Mouse (Mus musculus) C2C12 (cell line): ENCODE results near the gene Ehd1. TPM values are rescaled to one million over a fixed set of nuclear protein-coding genes. Genes with fewer than 3 reads are reported as not detected.
A peak's percentile ranks its signal among the peaks of the same experiment; 100 is the strongest.

Source experiments
- H3K27me3 ChIP-seq: one replicate; pipeline ENCODE4 v1.6.1; 2011; ENCODE audit not compliant: control insufficient read depth, insufficient read depth, insufficient read length
- H3K36me3 ChIP-seq: one replicate; pipeline ENCODE4 v1.6.1; 2011; ENCODE audit not compliant: control insufficient read depth, insufficient read depth
- H3K4me3 ChIP-seq: one replicate; pipeline ENCODE4 v1.5.1; 2011; ENCODE audit warnings: mild to moderate bottlenecking, control low read depth; ENCODE audit not compliant: poor library complexity, insufficient read depth, severe bottlenecking
- H3K79me2 ChIP-seq: one replicate; pipeline ENCODE4 v1.6.1; 2011; ENCODE audit not compliant: control insufficient read depth, insufficient read depth
- H3K79me3 ChIP-seq: one replicate; pipeline ENCODE4 v1.6.1; 2011; ENCODE audit warnings: low read depth, control low read depth
- H3ac ChIP-seq: one replicate; pipeline ENCODE3; 2011; ENCODE audit warnings: low read depth; ENCODE audit not compliant: control insufficient read depth, insufficient read length
- CEBPB ChIP-seq: IDR thresholded peaks from one replicate; pipeline ENCODE4 v1.6.1; 2011; ENCODE audit warnings: low read depth, mild to moderate bottlenecking, control low read depth, moderate library complexity
- CTCF ChIP-seq: IDR thresholded peaks from one replicate; pipeline ENCODE4 v1.5.1; 2011; ENCODE audit not compliant: control insufficient read depth, insufficient read depth, insufficient read length
- FOSL1 ChIP-seq: IDR thresholded peaks from one replicate; pipeline ENCODE4 v1.8.0; 2011; ENCODE audit warnings: mild to moderate bottlenecking, low read length; ENCODE audit not compliant: poor library complexity, insufficient read depth, severe bottlenecking
- MAX ChIP-seq: IDR thresholded peaks from one replicate; pipeline ENCODE4 v1.6.1; 2011; ENCODE audit warnings: mild to moderate bottlenecking, control low read depth
- MYOD1 ChIP-seq: IDR thresholded peaks from one replicate; pipeline ENCODE4 v1.6.1; 2011; ENCODE audit warnings: low read depth; ENCODE audit not compliant: control insufficient read depth, insufficient read length
- MYOG ChIP-seq: IDR thresholded peaks from one replicate; pipeline ENCODE4 v1.6.1; 2011; ENCODE audit not compliant: control insufficient read depth, insufficient read length; ENCODE audit errors: extremely low read depth
- USF1 ChIP-seq: IDR thresholded peaks from one replicate; pipeline ENCODE4 v1.6.1; 2011; ENCODE audit warnings: low read depth, mild to moderate bottlenecking, control low read depth, moderate library complexity
- polyA plus RNA-seq: library from polyadenylated mRNA; unstranded; fragments of >200 nt; fragmentation: generic; extraction: Trizol; gene quantifications from one replicate; pipeline ENCODE4 v1.2.1, GENCODE M21; 2012; ENCODE audit warnings: missing spikeins

Ehd1 gene
- polyA plus RNA-seq, 1 experiment, result 219 TPM

DNA sequence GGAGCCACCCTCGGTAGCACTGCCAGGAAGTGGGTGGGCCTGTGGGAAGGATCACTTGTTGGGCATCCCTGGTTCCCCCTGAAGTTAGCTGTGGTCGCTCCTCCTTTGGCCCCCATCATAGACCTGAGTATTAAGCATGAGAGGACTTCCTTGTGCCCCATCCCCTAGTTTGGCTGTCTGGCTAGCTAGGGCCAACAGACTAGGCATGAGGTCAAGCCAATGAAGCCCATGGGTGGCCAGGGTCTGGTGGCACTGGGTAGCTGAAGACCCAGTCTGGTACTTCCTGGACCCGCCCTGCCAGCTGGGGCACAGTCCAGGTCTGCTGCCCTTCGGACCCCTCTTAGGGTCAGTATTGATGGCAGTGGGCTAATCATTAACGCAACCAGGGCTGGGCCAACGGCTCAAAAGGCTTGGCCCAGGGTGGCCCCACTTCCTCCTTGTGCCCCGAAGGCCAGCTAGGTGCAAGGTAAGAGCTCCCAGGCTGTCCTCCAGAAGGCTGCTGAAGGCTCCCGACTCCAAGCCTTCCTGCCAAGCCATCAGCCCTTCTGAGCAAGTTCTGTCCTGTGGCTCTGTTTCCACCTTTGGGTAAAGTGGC, 13.6 kb upstream of the Ehd1 start:
- TF ChIP-seq USF1, result no peak
- Histone ChIP-seq H3K27me3 (no peaks in the 10 kb centered on the region), H3K36me3 (peaks cover 15% of the 10 kb centered on the region)

DNA sequence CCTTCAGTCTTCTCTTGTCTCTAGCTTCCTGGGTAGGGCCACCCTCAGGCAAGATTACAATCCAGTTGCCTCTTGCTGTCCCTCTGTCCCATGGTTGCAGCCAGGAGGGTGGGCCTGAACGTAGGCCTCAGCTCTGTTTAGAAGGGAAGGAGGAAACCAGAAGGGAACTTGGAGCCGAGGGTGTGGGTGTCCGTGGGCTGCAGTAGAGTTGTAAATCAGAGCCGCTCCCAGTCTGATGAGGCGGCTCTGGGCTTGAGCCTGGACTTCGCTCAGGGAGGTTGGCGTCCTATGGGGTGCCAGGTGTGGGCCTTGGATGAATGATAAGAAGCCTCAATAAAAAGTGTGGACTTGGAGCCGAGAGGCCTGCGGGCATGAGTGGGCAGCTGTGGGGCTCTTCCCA, 12.3 kb upstream of the Ehd1 start:
- Histone ChIP-seq H3K79me2 (no peaks in the 10 kb centered on the region), H3K36me3 (peaks cover 11% of the 10 kb centered on the region), H3K4me3 (no peak overlapping the region), H3ac (no peak overlapping the region), H3K79me3 (no peaks in the 10 kb centered on the region), H3K27me3 (no peaks in the 10 kb centered on the region)
- no peak for TF ChIP-seq FOSL1
- no peak for TF ChIP-seq CEBPB
- no peak for TF ChIP-seq USF1
- TF ChIP-seq CTCF, result no peak
- no peak for TF ChIP-seq MYOG
- TF ChIP-seq MAX, result no peak
- no peak for TF ChIP-seq MYOD1

More for the DNA sequence above, 13.6 kb upstream of the Ehd1 start:
- Histone ChIP-seq H3K79me2 (no peaks in the 10 kb centered on the region), H3K79me3 (no peaks in the 10 kb centered on the region), H3ac (no peak overlapping the region), H3K4me3 (no peak overlapping the region)

DNA sequence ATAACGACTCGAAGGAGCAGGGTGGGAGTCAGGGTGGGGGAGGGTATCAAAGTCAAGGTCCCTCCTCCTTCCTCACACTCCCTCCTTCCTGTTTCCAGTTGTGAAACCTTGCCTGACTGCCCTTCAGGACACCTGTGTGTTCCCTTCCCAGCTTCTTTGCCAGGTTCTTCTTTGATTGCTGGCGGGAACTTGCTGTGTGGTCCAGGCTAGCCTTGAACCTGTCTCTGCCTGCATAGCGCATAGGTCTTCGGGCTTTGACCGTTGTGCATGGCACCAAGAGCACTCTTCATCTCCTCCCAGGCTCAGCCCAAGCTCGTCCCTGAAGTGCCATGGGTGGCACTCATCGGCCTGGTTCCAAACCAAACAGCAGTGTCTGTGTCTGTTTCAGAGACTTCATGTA, 11.6 kb upstream of the Ehd1 start:
- H3K79me3 ChIP-seq, result no peaks in the 10 kb centered on the region
- no peaks in the 10 kb centered on the region for H3K79me2 ChIP-seq
- no peak overlapping the region for H3K4me3 ChIP-seq
- H3K36me3 ChIP-seq, result peaks cover 11% of the 10 kb centered on the region
- TF ChIP-seq FOSL1, result no peak
- no peak for TF ChIP-seq CEBPB
- TF ChIP-seq MYOG, result no peak
- TF ChIP-seq CTCF, result no peak
- no peak for TF ChIP-seq MAX
- TF ChIP-seq MYOD1, result no peak
- no peak for TF ChIP-seq USF1
- no peaks in the 10 kb centered on the region for H3K27me3 ChIP-seq
- H3ac ChIP-seq, result no peak overlapping the region

DNA sequence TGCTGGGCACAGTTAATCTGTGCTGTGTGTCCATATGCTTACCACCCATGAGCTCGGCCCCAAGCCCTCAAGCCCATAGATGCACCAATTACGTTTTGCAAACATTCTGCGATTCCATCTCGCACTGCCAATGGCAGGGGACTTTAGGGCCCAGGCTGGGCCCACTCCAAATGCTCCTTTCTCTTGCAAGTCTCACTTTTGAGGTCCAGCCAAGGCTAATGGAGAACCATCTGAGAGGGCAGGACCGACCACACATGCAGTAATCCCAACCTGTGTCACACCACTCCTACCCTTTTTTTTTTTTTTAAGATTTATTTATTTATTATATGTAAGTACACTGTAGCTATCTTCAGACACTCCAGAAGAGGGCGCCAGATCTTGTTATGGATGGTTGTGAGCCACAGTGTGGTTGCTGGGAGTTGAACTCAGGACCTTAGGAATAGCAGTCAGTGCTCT, 10.8 kb upstream of the Ehd1 start:
- H3ac ChIP-seq, result no peak overlapping the region
- peaks cover 10% of the 10 kb centered on the region for H3K36me3 ChIP-seq
- no peaks in the 10 kb centered on the region for H3K27me3 ChIP-seq
- H3K4me3 ChIP-seq, result no peak overlapping the region
- no peaks in the 10 kb centered on the region for H3K79me2 ChIP-seq
- no peaks in the 10 kb centered on the region for H3K79me3 ChIP-seq
- no peak for TF ChIP-seq CEBPB
- no peak for TF ChIP-seq USF1
- TF ChIP-seq MAX, result no peak
- no peak for TF ChIP-seq CTCF
- no peak for TF ChIP-seq FOSL1
- TF ChIP-seq MYOG, result no peak
- no peak for TF ChIP-seq MYOD1

DNA sequence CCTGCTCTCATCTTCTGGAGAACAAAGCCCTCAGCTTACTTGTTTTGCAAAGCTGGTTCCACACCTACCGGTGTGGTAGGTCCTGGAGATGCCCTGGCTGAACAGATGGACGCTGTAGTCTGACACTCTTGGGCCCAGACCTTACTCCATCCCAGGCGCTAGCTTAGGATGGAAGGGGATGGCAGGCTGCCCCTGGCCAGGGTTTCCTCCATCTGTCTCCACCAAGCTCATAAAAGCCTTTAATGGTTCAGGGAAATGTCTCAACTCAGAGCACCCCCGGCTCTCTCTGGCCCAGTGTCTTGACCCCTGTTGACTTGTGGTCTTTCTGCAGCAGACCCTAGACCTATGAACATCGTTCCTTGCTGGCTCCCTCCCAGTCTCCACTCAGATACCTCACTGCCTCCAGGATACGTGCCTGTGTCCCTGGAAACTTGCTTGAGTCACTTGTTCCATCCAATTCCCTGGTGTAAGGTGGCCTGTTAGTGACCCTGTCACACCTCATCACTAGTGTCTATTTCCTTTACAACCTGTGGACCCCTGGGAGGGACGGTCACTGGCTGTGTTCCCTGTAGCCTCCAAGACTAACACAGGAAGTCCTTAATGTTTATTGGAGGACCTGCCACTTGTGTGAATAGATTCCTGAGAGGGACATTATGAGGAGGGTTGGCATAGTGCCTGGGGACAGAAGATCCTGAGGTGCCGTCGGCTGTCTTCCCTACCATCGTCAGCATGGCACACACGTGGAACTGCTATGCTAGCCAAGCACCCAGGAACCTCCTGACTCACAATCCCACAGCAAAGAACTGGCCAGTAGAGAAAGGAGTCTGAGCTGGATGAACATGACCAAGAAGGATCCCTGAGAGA, 9.0 kb upstream of the Ehd1 start:
- Histone ChIP-seq H3K79me2 (no peaks in the 10 kb centered on the region), H3K36me3 (no peaks in the 10 kb centered on the region), H3K79me3 (no peaks in the 10 kb centered on the region), H3K4me3 (no peak overlapping the region), H3K27me3 (no peaks in the 10 kb centered on the region), H3ac (no peak overlapping the region)
- peak; percentile 22 for TF ChIP-seq MAX
- TF ChIP-seq USF1, result no peak
- no peak for TF ChIP-seq CEBPB
- TF ChIP-seq MYOG, result no peak

DNA sequence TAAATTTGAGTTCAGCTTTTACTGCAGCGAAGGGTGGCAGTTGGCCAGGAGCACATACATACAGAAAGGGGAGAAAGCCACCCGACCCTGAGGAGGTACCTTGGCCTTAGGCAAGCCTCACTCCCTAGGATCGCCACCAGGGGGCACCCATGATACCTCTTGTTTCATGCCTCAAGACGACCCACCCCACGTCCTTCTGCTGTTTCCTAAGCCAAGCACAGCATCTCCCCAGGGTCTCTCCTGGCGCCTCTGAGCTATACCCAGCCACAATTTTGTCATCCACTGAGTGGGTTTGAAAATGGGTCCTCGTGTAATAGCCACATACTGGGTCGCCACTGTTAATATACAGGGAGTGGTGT, 8.4 kb upstream of the Ehd1 start:
- Histone ChIP-seq H3K4me3 (no peak overlapping the region), H3K27me3 (no peaks in the 10 kb centered on the region), H3ac (no peak overlapping the region), H3K79me2 (no peaks in the 10 kb centered on the region), H3K79me3 (no peaks in the 10 kb centered on the region), H3K36me3 (no peaks in the 10 kb centered on the region)
- TF ChIP-seq CTCF, result peak; percentile 87
- TF ChIP-seq MAX, result peak; percentile 7
- no peak for TF ChIP-seq MYOG
- no peak for TF ChIP-seq USF1
- no peak for TF ChIP-seq MYOD1
